Mouse (Mus musculus): ENCODE data around the gene Vmn1r220.
"Not testable (repeated sequence)": the region's sequence is repeated elsewhere in the genome, so short reads cannot be mapped to it uniquely, and the experiment has no call there.

The Vmn1r220 gene

GRCm38 (mm10) chr13:23187875-23188274 is at the start of gene Vmn1r220:
Gene Vmn1r220, minus strand, starts transcription at chr13:23187975.
- no peak for DNase-seq (ENCODE audit: low spot score in 2 of 2)

GRCm38 (mm10) chr13:23235847-23236246 is 48.1 kb upstream of the Vmn1r220 start, which contains the start of gene Vmn1r222:
Gene Vmn1r222, minus strand, starts transcription at chr13:23235947.
- not testable (repeated sequence) for DNase-seq (ENCODE audit: low spot score in 2 of 2)

DNA sequence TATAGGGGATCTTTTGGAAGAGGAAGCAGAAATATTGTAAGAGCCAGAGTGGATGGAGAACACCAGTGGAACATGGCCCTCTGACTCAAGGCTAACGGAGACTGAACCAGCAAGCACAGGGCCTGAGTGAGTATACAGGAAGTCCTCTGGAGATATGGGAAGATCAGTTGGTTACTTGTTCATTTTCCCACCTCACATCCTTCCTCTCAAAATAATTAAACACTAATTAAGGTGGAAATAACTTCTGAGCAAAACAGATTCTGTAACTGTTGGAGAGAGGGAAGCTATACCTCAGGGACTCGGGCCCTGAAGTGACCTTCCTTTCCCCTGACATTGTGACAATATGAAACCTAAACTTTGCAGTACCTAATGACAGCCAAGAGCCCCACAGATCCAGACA is 26.1 kb upstream of the Vmn1r220 start, which contains the start of gene Vmn1r221:
Gene Vmn1r221 (plus strand): TSS at position 301 of the 400 bp plus-strand sequence.
- not testable (repeated sequence) for DNase-seq (ENCODE audit: low spot score in 2 of 2)

GRCm38 (mm10) chr13:23203885-23204284 is 16.1 kb upstream of the Vmn1r220 start:
- not testable (repeated sequence) for DNase-seq (ENCODE audit: low spot score in 2 of 2)

- DNase-seq (ENCODE audit: low spot score in 2 of 2), result not testable (repeated sequence)
Observed at GRCm38 (mm10) chr13:23166471-23166870, 21.3 kb downstream of the Vmn1r220 start.

DNA sequence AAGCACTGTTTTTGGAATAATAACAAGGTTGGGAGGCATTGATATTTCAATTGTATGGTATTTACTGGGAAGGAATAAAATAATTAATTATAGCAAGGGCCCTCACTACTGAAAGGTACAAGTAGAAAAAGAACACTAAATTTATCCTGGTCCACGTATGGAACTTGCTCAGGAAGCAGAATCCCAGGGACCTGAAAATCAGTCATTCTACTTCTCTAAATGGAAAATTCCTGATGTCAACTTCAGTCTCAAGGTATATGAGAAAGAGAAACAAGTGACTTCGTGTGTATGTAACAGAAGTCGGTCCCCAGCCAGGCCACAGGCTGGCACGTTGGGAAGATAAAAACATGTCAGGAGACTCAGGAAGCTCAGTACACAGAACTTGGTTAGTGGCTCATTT is 28.8 kb downstream of the Vmn1r220 start, which contains the start of gene Vmn1r219:
Gene Vmn1r219 (plus strand): TSS at position 301 of the 400 bp plus-strand sequence.
- DNase-seq (ENCODE audit: low spot score in 2 of 2), result no peak

GRCm38 (mm10) chr13:23157848-23158247 is 29.9 kb downstream of the Vmn1r220 start:
- no peak for DNase-seq (ENCODE audit: low spot score in 2 of 2)

DNA sequence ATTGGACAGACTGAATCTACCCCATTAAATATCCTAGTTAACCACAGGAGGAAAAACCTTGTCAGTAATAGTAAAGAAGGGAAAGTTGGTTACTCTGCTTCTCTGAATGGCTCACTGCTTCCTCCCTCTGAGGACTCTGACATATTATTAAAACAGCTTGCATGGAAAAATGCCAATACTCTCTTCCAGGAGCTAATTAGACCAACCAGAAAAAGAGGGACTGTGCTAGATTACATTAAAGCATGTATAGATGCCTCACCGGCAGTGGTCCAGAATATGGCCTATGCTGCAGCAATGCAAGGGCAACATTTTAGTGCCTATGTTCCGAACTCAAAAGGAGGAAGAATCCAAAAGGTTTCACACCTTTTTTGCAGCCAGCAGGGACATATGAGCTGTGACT is 48.9 kb downstream of the Vmn1r220 start:
- DNase-seq (ENCODE audit: low spot score in 2 of 2), result no peak

DNA sequence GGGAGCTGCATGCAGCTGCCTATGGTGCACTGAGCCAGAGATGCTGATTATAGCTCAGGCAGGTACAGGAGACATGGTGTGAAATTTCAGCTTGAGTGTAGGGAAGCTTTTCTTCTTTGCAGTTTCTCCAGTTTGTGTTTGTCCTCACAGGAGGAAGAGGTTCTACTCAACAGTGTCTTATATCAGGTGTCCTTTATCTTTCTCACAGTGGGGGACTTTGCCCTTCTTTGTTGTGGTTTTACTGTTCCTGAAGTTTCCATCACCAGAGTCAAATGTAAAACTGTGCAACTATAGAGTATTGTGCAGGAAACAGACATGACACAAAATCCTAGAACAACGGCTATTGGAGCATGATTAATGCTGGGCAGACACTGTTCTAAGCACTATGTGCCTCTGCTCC is 54.3 kb downstream of the Vmn1r220 start:
- DNase-seq (ENCODE audit: low spot score in 2 of 2), result no peak

GRCm38 (mm10) chr13:23133099-23133498 is 54.7 kb downstream of the Vmn1r220 start, which contains the start of gene Vmn1r218:
Gene Vmn1r218, plus strand, starts transcription at chr13:23133155.
- DNase-seq (ENCODE audit: low spot score in 2 of 2), result no peak

All from urinary bladder, postnatal 4 days (tissue).